Mouse (Mus musculus) testis, adult 2 months (tissue): ENCODE data around the gene Prr15l. TPM values are rescaled to one million over a fixed set of nuclear protein-coding genes. Genes with fewer than 3 reads are reported as not detected.

Experiments used
- H3K27ac ChIP-seq: fragments of 200-500 bp; 2 replicates; pipeline ENCODE4 v1.5.1; 2012; ENCODE audit warnings: low read depth, low read length; ENCODE audit not compliant: control insufficient read depth, insufficient read depth
- H3K27me3 ChIP-seq: fragments of 200-500 bp; 2 replicates; pipeline ENCODE4 v1.6.1; 2012; ENCODE audit warnings: mild to moderate bottlenecking, low read length, moderate library complexity; ENCODE audit not compliant: control insufficient read depth, insufficient read depth
- H3K36me3 ChIP-seq: fragments of 200-500 bp; 2 replicates; pipeline ENCODE4 v1.6.1; 2012; ENCODE audit warnings: mild to moderate bottlenecking, low read length; ENCODE audit not compliant: control insufficient read depth, insufficient read depth
- H3K4me1 ChIP-seq: fragments of 200-500 bp; 2 replicates; pipeline ENCODE4 v1.6.1; 2012; ENCODE audit warnings: low read length; ENCODE audit not compliant: control insufficient read depth, insufficient read depth
- H3K4me3 ChIP-seq: fragments of 200-500 bp; 2 replicates; pipeline ENCODE4 v1.5.1; 2012; ENCODE audit warnings: low read depth, mild to moderate bottlenecking, low read length, moderate library complexity, mixed read lengths; ENCODE audit not compliant: control insufficient read depth
- CTCF ChIP-seq: fragments of 200-500 bp; IDR thresholded peaks from 2 replicates; pipeline ENCODE4 v1.5.1; 2012; ENCODE audit warnings: low read depth, mild to moderate bottlenecking, inconsistent platforms, low read length, moderate library complexity; ENCODE audit not compliant: control insufficient read depth, insufficient read depth, insufficient replicate concordance
- POLR2A ChIP-seq: fragments of 200-500 bp; IDR thresholded peaks from 2 replicates; pipeline ENCODE4 v1.6.1; 2012; ENCODE audit warnings: low read depth, mild to moderate bottlenecking, inconsistent platforms, low read length, moderate library complexity; ENCODE audit not compliant: control insufficient read depth
- polyA plus RNA-seq: library from polyadenylated mRNA; depleted of rRNA; stranded (reverse); fragments of >200 nt; gene quantifications from 2 replicates; pipeline ENCODE4 v1.2.3, GENCODE M21; 2012

The Prr15l gene
- polyA plus RNA-seq, 1 experiment = 2.1 TPM

DNA sequence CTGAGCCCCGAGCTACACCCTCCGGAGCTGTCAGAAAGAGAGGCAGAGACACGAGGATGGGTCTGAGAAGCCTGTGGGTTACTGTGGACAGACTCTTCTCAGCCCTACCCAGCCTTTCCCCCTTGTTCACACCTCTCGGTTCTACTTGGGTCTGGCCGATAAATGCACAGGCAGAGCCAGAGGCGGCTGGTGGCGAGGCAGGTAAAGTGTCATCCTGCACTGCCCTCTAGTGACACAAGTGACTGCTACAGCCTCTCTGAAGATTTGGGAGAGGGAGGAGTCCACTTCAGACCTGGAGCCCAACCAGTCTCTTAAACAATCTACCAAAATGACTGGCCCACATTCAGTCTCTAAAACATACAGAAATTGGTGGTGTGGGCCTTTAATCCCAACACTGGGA lies 17.9 kb upstream of the Prr15l start:
- no peak overlapping the region for H3K27ac ChIP-seq
- H3K4me3 ChIP-seq = no peak overlapping the region
- H3K27me3 ChIP-seq = no peaks in the 10 kb centered on the region
- TF ChIP-seq POLR2A = no peak
- TF ChIP-seq CTCF = peak; percentile 59; the same call in 1 of the 2 replicates
- H3K36me3 ChIP-seq = peaks cover 3% of the 10 kb centered on the region
- no peaks in the 10 kb centered on the region for H3K4me1 ChIP-seq

DNA sequence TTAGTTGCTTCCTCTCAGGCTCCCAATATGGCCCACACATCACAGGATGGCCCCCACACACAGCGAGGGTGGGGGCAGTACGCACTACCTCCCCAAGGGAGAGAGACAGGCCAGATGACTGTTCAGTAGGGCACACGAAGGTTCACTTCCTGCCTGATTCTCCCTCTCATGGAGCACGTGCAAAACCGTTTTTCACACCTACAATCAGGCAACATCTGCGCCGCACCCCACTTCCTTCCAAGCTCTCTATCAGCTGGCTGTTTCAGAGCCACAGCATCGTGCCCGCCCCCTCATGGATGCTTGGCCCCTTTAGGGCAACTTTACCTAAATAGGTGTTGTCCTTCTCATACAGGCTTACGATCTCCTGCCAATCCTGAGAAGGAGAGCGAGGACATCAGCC lies 15.2 kb upstream of the Prr15l start:
- H3K36me3 ChIP-seq = peaks cover 3% of the 10 kb centered on the region
- H3K27ac ChIP-seq = no peak overlapping the region
- peaks cover 5% of the 10 kb centered on the region for H3K4me1 ChIP-seq
- TF ChIP-seq POLR2A (no peak), CTCF (no peak)
- H3K27me3 ChIP-seq = no peaks in the 10 kb centered on the region
- no peak overlapping the region for H3K4me3 ChIP-seq

DNA sequence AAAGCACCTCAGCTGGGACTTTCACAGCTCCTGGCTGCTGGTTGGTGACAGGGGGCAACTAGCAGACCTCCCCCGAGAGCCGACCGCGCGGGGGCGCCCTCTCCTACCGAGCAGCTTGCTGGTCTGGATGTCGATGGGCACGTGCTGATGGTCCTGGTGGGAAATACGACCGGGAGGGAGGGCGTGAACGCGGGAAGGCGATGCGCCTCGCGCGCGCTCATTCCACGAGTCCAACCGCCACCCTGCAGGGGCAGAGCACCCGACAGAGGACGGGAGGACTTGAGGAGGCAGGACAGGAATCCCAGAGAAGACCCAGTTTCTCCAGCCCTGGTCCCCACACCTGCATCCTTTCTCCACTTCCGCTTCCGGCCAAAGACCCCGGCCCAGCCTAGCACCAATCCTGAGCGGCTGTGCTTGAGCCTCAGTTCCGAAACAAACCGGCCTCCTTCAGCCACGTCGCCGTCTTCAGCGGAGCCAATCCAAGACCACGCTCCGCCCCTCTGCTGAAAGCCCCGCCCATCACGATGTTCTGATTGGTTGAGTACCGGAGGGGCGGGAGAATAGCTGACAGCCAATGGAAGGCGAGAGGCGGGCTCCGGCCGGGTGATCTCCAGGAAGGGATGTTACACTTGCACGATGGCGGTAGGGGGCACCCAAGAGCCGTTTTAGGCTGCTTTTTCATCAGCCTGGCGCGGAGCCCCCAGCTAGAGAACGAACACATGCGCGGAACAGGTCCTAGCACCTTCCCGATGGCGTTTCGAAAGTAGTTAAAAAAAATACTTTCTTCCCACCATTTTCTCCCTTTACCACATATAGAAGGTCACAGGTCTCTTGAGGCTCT lies 11.6 kb upstream of the Prr15l start, which contains the start of gene Cdk5rap3:
Gene Cdk5rap3 (minus strand): TSS at position 453 of the 841 bp plus-strand sequence.
- Histone ChIP-seq H3K4me3 (peak within 1 kb of the TSS; percentile 97), H3K27me3 (no peaks in the 10 kb centered on the region), H3K27ac (peak within 1 kb of the TSS; percentile 93), H3K36me3 (no peaks in the 10 kb centered on the region; the same call in 1 of the 2 replicates), H3K4me1 (peaks cover 5% of the 10 kb centered on the region)
- TF ChIP-seq CTCF (peak; percentile 89), POLR2A (peak; percentile 78)

DNA sequence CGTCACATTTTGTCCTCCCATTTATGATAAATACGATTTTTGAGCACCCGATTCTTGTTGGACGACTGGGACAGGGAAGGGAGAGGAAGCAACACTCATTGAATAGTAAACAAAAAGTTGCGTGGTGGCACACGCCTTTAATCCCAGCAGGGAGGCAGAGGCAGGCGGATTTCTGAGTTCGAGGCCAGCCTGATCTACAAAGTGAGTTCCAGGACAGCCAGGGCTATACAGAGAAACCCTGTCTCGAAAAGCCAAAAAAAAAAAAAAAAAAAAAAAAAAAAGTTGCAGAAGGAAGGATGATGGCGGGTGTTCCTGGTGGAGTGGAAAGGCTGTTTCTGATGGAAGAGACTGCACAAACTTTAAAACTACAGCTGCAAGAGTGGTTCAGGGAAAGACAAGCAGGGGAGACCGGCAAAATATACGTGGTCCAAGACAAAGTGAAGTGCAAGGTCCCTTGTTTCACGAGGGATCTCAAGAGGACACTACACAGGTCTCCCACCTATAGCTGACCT lies 11.0 kb upstream of the Prr15l start:
- Histone ChIP-seq H3K4me3 (peak overlapping the region; percentile 97), H3K4me1 (peaks cover 5% of the 10 kb centered on the region), H3K36me3 (no peaks in the 10 kb centered on the region; the same call in 1 of the 2 replicates), H3K27me3 (no peaks in the 10 kb centered on the region), H3K27ac (peak overlapping the region; percentile 79)
- no peak for TF ChIP-seq POLR2A
- no peak for TF ChIP-seq CTCF

DNA sequence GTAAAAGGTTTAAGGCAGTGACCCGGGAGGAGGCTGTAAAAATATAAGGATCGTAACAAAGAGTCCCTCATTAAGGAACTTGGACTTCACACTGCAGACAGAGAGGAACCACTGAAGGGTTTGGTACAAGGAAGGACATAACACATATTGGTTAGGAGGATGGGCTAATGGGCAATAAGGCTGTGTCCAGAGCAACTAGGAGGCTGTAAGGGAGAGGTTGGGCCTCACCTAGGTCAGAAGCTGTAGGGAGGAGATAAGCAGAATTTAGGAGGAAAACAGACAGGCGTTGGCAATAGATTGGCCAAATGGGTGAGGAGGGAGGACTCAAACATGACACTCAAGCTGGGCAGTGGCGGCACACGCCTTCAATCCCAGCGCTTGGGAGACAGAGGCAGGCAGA lies 10.5 kb upstream of the Prr15l start:
- peak overlapping the region; percentile 97 for H3K4me3 ChIP-seq
- peaks cover 5% of the 10 kb centered on the region for H3K4me1 ChIP-seq
- H3K36me3 ChIP-seq = no peaks in the 10 kb centered on the region
- H3K27ac ChIP-seq = no peak overlapping the region
- no peaks in the 10 kb centered on the region for H3K27me3 ChIP-seq
- TF ChIP-seq POLR2A = no peak
- no peak for TF ChIP-seq CTCF

DNA sequence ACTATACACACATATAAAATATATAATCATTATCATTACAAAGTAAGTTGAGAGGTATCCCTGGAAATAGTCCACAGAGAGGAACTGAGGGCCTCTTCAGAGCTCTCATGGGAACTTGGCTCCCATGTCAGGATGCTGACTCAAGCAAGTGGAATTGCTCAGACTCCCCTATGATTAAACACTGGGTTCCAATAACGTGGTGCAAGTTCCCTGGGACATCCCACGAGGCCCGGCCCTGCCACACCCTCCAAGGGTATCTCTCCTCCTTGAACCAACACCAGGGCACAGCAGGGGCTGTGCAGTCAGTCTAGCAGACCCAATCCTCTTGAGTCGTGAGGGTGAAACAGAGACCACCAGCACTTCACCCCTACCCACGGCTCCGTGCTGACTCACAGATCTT lies 8.9 kb upstream of the Prr15l start:
- TF ChIP-seq POLR2A (no peak), CTCF (no peak)
- no peak overlapping the region for H3K4me3 ChIP-seq

DNA sequence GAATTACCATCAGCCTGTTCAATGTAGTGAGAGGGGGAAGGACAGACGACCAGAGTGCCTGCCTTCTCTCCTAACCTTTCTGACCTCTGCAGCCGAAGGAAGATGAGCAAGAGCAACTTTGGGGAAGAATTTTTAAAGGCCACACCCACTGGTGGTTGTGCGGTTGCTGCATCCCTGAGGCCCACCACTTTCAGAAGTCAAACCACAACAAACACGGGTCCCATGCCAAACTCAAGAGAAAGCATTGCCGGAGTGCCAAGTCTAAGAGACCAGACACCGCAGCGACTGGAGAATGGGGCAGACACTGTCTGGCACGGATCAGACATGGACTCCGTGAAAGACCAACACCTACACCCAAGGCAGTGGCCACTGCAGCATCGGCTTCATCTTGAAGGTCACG lies 3.0 kb upstream of the Prr15l start:
- TF ChIP-seq CTCF (no peak), POLR2A (no peak)
- Histone ChIP-seq H3K36me3 (no peaks in the 10 kb centered on the region), H3K27ac (no peak overlapping the region), H3K27me3 (no peaks in the 10 kb centered on the region), H3K4me3 (no peak overlapping the region), H3K4me1 (no peaks in the 10 kb centered on the region)

More for the DNA sequence above, 8.9 kb upstream of the Prr15l start:
- H3K36me3 ChIP-seq = no peaks in the 10 kb centered on the region
- H3K27me3 ChIP-seq = no peaks in the 10 kb centered on the region
- H3K27ac ChIP-seq = no peak overlapping the region
- H3K4me1 ChIP-seq = peaks cover 5% of the 10 kb centered on the region
